Mouse (Mus musculus) testis, postnatal 10 days (tissue): ENCODE measurements around the gene Mybl2.
"Not testable (repeated sequence)": the region's sequence is repeated elsewhere in the genome, so short reads cannot be mapped to it uniquely, and the experiment has no call there.

Experiments used
- DNase-seq: peaks from one replicate; pipeline ENCODE4 v3.0.0; 2021; ENCODE audit warnings: low spot score

Mybl2 gene

GRCm38 (mm10) chr2:163054335-163054840 is at the start of gene Mybl2:
Gene Mybl2 (plus strand): TSS chr2:163054687.
- peak; percentile 94 for DNase-seq

GRCm38 (mm10) chr2:163007299-163007698 is 47.2 kb upstream of the Mybl2 start:
- no peak for DNase-seq

GRCm38 (mm10) chr2:163016916-163017743 is 37.4 kb upstream of the Mybl2 start, which contains the start of gene Ift52:
Gene Ift52 (plus strand): TSS chr2:163017354.
- peak; percentile 95 for DNase-seq

- DNase-seq: no peak
These were observed 23.2 kb upstream of the Mybl2 start for GRCm38 (mm10) chr2:163031289-163031688.

- DNase-seq: no peak
These were observed 22.7 kb upstream of the Mybl2 start for GRCm38 (mm10) chr2:163031757-163032156.

GRCm38 (mm10) chr2:163032622-163033021 is 21.9 kb upstream of the Mybl2 start:
- no peak for DNase-seq

GRCm38 (mm10) chr2:163039940-163040339 is 14.5 kb upstream of the Mybl2 start:
- no peak for DNase-seq

- peak; percentile 84 for DNase-seq
These were observed 6.4 kb upstream of the Mybl2 start for GRCm38 (mm10) chr2:163048125-163048524.

GRCm38 (mm10) chr2:163049116-163049515 is 5.4 kb upstream of the Mybl2 start:
- DNase-seq: no peak

- DNase-seq: no peak
These were observed 2.8 kb upstream of the Mybl2 start for GRCm38 (mm10) chr2:163051691-163052090.

GRCm38 (mm10) chr2:163052101-163052500 is 2.4 kb upstream of the Mybl2 start:
- DNase-seq: no peak

GRCm38 (mm10) chr2:163052826-163053225 is 1.7 kb upstream of the Mybl2 start:
- DNase-seq: no peak

- no peak for DNase-seq
These were observed 506 bp downstream of the Mybl2 start for GRCm38 (mm10) chr2:163054891-163055494.

GRCm38 (mm10) chr2:163055715-163056114 is 1.2 kb downstream of the Mybl2 start:
- no peak for DNase-seq

GRCm38 (mm10) chr2:163056584-163056983 is 2.1 kb downstream of the Mybl2 start:
- DNase-seq: no peak

- not testable (repeated sequence) for DNase-seq
These were observed 4.5 kb downstream of the Mybl2 start for GRCm38 (mm10) chr2:163058981-163059380.

GRCm38 (mm10) chr2:163060630-163061029 is 6.1 kb downstream of the Mybl2 start:
- DNase-seq: no peak

GRCm38 (mm10) chr2:163061203-163062118 is 7.0 kb downstream of the Mybl2 start:
- no peak for DNase-seq

- no peak for DNase-seq
These were observed 7.6 kb downstream of the Mybl2 start for GRCm38 (mm10) chr2:163062119-163062508.

- DNase-seq: no peak
These were observed 11.8 kb downstream of the Mybl2 start for GRCm38 (mm10) chr2:163066326-163066725.

GRCm38 (mm10) chr2:163067233-163067632 is 12.7 kb downstream of the Mybl2 start:
- DNase-seq: no peak

- no peak for DNase-seq
These were observed 15.7 kb downstream of the Mybl2 start for GRCm38 (mm10) chr2:163070213-163070612.
